Mouse (Mus musculus) hindbrain, embryonic 16.5 days (tissue): ENCODE measurements at regions not wholly inside any gene's neighbourhood (a gene's known extent, or its start where the extent isn't known, plus 50 kb on each side); places are given as distances from the start of the nearest gene placed in this dataset.
"Not testable (repeated sequence)": the region's sequence is repeated elsewhere in the genome, so short reads cannot be mapped to it uniquely, and the experiment has no call there.

ENCODE experiments used
- ATAC-seq: fragments of 200-750 bp; cut with Nextera tagmentation; 2 replicates; pipeline ENCODE4 v1.8.0; 2017; ENCODE audit warnings: moderate TSS enrichment, moderate library complexity
- H3K27ac ChIP-seq: fragments of 300-500 bp; sonication (generic); 2 replicates; pipeline ENCODE4 v1.5.1; 2014; ENCODE audit warnings: low read depth, mild to moderate bottlenecking, control low read depth, low read length, moderate library complexity
- H3K27me3 ChIP-seq: fragments of 300-500 bp; sonication (generic); replicated peaks from 2 replicates; pipeline ENCODE4 v1.6.1; 2014; ENCODE audit warnings: low read length; ENCODE audit not compliant: control insufficient read depth, insufficient read depth
- H3K36me3 ChIP-seq: fragments of 300-500 bp; sonication (generic); 2 replicates; pipeline ENCODE4 v1.6.1; 2014; ENCODE audit warnings: mild to moderate bottlenecking, low read length, moderate library complexity, mixed read lengths; ENCODE audit not compliant: control insufficient read depth, insufficient read depth
- H3K4me1 ChIP-seq: fragments of 300-500 bp; sonication (generic); 2 replicates; pipeline ENCODE4 v1.6.1; 2014; ENCODE audit warnings: low read depth, low read length; ENCODE audit not compliant: control insufficient read depth, insufficient read depth
- H3K4me2 ChIP-seq: fragments of 300-500 bp; sonication (generic); 2 replicates; pipeline ENCODE4 v1.6.1; 2014; ENCODE audit warnings: mild to moderate bottlenecking, low read length, control low read depth, moderate library complexity
- H3K4me3 ChIP-seq: fragments of 300-500 bp; sonication (generic); 2 replicates; pipeline ENCODE4 v1.5.1; 2014; ENCODE audit warnings: mild to moderate bottlenecking, low read length, control low read depth, moderate library complexity
- H3K9ac ChIP-seq: fragments of 300-500 bp; sonication (generic); 2 replicates; pipeline ENCODE4 v1.6.1; 2014; ENCODE audit warnings: low read depth, mild to moderate bottlenecking, control low read depth, low read length, moderate library complexity
- H3K9me3 ChIP-seq: fragments of 300-500 bp; sonication (generic); 2 replicates; pipeline ENCODE4 v1.6.1; 2014; ENCODE audit warnings: mild to moderate bottlenecking, low read length, moderate library complexity; ENCODE audit not compliant: control insufficient read depth
- WGBS: fragments of 180-500 bp; shearing (Covaris S2); extraction: QIAGEN DNeasy Blood & Tissue Kit; methylation state at CpG from one replicate; pipeline ENCODE4 v1.1.7; 2014; 5-methylcytosine and 5-hydroxymethylcytosine counted together

DNA sequence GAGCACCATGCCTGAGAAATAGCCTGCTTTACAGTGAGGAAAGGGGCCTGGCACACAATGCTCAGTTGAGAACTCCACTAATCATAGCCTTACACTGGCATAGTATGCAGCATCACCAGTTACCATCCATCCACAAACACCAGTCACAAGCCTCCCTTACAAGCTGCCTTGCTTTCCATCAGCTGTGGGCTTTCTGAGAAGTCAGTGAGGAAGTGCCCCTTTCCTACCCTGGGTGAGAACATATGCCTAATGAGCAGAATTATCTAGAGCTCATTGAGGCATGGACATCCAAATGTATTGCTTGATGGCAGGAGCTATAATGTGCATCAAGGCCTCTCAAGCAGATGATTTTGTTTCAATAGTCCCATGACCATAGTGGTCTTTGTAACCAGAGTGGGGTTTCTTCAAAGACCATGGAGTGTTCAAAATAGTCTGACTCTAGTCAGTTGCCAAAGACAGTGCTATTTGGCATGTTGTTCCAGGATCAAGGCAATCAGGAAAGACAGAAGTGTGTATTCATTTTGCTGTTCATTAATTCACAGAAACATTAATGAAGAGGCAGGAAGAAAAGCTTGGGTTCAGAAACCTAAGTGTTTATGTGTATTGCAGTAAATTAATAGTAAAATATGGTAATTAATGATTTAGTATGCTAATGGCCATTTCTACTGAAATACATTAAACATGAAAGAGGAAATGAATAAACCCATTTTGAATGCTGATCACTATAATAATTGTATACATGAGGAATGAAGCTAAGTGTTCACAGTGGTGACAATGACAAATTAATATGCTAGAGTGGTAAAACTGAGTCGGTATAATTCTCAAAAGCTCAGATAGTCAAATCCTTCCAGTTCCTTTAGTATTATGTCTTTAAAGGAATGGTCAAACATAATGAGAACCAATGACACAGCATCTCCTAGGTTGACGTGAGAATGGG is 184.2 kb upstream of the Ugt8a start:
- Histone ChIP-seq H3K4me2 (no peak overlapping the region), H3K9me3 (no peaks in the 10 kb centered on the region), H3K4me1 (no peaks in the 10 kb centered on the region), H3K9ac (no peak overlapping the region), H3K27me3 (no peaks in the 10 kb centered on the region), H3K27ac (no peak overlapping the region), H3K36me3 (no peaks in the 10 kb centered on the region), H3K4me3 (no peak overlapping the region)
- no peak for ATAC-seq
- WGBS, result 79% methylated on average over 2 of the region's 2 CpGs

DNA sequence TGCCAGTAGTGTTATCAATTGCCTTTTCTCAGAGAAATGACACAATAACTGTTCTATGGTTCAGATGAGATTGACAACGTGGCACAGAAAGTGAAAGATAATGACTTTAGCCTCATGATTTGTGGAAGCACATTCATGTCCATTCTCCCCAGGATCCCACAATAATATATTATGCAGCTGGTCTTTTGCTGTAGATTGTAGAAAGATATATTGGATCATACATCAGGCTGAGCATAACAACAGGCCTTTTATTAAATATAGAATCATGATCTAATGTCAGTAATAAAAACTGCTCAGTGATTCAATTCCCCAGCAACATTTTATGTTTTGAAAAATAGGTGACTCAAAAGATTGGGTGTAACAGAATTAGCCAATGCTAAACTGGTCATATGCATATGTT is 196.9 kb upstream of the Arsj start:
- no peaks in the 10 kb centered on the region for H3K36me3 ChIP-seq
- no peaks in the 10 kb centered on the region for H3K9me3 ChIP-seq
- H3K9ac ChIP-seq, result no peak overlapping the region
- H3K27ac ChIP-seq, result no peak overlapping the region
- WGBS, result 65% methylated on average over 1 of the region's 1 CpGs
- H3K4me2 ChIP-seq, result no peak overlapping the region
- no peaks in the 10 kb centered on the region for H3K27me3 ChIP-seq
- ATAC-seq, result no peak
- no peak overlapping the region for H3K4me3 ChIP-seq
- H3K4me1 ChIP-seq, result no peaks in the 10 kb centered on the region

DNA sequence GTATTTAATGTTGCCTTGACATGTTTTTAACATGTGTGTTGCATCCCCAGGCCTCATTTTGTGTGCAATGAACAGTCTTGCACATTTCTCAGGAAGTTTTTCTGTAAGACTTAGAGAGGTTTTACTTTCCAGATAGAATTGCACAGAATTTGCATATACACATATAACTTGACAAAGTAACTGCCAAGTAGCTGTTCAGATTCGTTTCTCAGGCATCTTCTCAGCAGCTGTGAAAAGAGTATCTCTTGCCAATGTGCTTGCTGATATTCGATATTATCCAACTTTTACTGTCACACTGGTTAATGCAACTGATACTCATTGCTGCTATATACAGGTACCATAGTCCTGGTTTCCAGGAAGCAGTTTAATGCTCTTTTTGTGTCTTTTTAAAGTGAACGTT is 154.5 kb upstream of the Arsj start:
- Histone ChIP-seq H3K4me3 (no peak overlapping the region), H3K9me3 (no peaks in the 10 kb centered on the region), H3K27ac (no peak overlapping the region), H3K36me3 (no peaks in the 10 kb centered on the region), H3K4me1 (no peaks in the 10 kb centered on the region; the same call in 1 of the 2 replicates), H3K9ac (no peak overlapping the region), H3K4me2 (no peak overlapping the region), H3K27me3 (no peaks in the 10 kb centered on the region)
- no peak for ATAC-seq
- 70% methylated on average over 3 of the region's 3 CpGs for WGBS

DNA sequence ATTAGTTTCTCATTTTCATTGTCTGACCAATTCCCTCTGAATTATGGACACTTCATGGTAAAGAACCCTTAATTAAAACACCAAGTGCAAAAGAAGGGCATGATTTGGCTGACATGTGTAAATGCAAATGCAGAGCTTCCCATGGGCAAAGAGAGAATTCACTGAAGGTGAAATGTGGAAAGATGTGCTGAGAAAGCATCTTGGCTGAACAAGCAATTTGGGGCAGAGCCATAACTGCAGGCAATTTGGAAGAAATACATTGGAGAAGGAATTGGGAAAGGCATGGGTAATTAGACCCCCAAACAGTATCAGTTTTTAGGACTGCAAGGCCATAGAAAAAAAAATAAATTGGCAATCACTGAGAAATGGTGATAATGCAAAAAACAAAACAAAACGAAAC is 153.3 kb upstream of the Arsj start:
- H3K36me3 ChIP-seq, result no peaks in the 10 kb centered on the region
- H3K27me3 ChIP-seq, result no peaks in the 10 kb centered on the region
- no peak overlapping the region for H3K9ac ChIP-seq
- no peaks in the 10 kb centered on the region; the same call in 1 of the 2 replicates for H3K4me1 ChIP-seq
- H3K4me3 ChIP-seq, result no peak overlapping the region
- no peak for ATAC-seq
- H3K27ac ChIP-seq, result no peak overlapping the region
- WGBS, result 73% methylated on average over 1 of the region's 1 CpGs
- H3K4me2 ChIP-seq, result no peak overlapping the region
- no peaks in the 10 kb centered on the region for H3K9me3 ChIP-seq

DNA sequence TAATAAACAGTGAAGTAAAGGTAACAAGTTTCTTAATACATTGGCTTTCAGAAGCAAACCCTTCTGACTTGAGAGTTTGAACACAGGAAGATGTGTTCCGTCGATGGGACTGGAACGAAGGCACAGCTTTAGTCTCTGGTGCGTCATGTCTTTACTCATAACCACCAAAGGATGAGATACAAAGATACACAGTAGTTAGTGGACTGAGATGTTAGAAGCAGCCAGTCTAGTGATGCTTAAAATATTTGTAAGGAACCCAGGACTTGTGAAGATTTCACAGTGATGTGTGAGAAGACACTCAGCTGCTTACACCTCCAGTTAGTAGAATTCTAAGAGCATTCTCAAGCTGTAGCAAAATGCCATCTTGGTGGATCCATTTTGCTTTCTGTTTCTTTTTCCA is 135.9 kb upstream of the Arsj start:
- no peak overlapping the region for H3K9ac ChIP-seq
- no peaks in the 10 kb centered on the region for H3K36me3 ChIP-seq
- no peaks in the 10 kb centered on the region for H3K27me3 ChIP-seq
- no peak overlapping the region for H3K27ac ChIP-seq
- H3K9me3 ChIP-seq, result no peaks in the 10 kb centered on the region
- H3K4me2 ChIP-seq, result no peak overlapping the region
- no peak for ATAC-seq
- H3K4me3 ChIP-seq, result no peak overlapping the region
- 92% methylated on average over 4 of the region's 4 CpGs for WGBS
- no peaks in the 10 kb centered on the region for H3K4me1 ChIP-seq

DNA sequence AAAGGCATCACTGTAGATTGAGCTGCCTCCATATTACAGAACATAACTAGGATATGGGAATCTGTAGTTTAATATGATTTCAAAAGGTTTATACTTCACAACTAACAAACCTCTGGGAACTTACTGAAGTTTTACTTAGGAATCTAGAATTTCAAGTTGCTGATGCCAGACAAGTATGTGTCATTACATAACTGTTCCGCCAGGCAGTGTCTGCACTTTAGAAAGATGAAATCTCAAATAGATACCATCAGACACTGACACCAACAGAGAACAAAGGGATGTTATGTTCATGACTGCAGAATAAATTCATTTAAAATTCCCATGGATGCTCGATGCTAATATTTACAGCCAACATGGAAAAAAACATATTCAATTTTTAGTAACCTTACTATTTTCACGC is 117.7 kb upstream of the Arsj start:
- no peak for ATAC-seq
- H3K27me3 ChIP-seq, result no peaks in the 10 kb centered on the region
- no peak overlapping the region for H3K4me2 ChIP-seq
- WGBS, result 90% methylated on average over 3 of the region's 3 CpGs
- H3K9ac ChIP-seq, result no peak overlapping the region
- H3K27ac ChIP-seq, result no peak overlapping the region
- H3K4me1 ChIP-seq, result no peaks in the 10 kb centered on the region
- H3K9me3 ChIP-seq, result no peaks in the 10 kb centered on the region
- H3K4me3 ChIP-seq, result no peak overlapping the region
- no peaks in the 10 kb centered on the region for H3K36me3 ChIP-seq

DNA sequence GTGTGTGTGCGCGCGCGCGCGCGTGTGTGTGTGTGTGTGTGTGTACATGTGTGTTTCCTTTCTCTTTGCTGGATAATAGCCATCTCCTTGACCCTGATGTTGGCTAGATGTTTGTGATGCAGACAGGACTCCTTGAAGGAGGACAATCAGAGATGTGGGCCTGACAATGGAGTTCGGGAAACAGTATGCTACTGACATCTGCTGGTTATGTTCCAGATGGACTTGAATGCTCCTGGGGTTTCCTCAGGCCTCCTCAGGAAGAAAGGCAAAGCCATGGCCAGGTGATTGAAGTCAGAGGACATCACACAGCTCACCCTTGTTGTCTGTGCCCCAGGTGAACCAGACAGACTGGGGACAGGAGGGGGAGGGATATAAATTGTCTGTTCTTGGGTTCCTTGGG is 102.2 kb upstream of the Arsj start:
- H3K4me3 ChIP-seq, result no peak overlapping the region
- H3K4me2 ChIP-seq, result no peak overlapping the region
- WGBS, result 65% methylated on average over 8 of the region's 8 CpGs
- no peak for ATAC-seq
- H3K4me1 ChIP-seq, result no peaks in the 10 kb centered on the region
- H3K9ac ChIP-seq, result no peak overlapping the region
- no peaks in the 10 kb centered on the region for H3K27me3 ChIP-seq
- H3K27ac ChIP-seq, result no peak overlapping the region
- no peaks in the 10 kb centered on the region for H3K9me3 ChIP-seq
- H3K36me3 ChIP-seq, result no peaks in the 10 kb centered on the region

DNA sequence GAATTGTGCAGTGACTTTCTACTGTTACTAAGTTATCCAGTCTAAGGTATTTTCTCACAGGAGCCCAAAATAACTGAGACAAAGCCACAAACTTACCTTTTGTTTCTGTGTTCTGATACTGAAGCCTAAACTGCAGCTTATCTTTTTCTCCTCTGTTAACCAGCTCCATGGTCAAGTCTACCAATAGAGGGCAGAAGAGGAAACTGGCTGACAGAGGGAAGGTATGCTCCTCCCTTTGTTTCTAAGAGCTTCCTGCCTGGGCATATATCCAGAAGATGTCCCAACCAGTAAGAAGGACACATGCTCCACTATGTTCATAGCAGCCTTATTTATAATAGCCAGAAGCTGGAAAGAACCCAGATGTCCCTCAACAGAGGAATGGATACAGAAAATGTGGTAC is 91.5 kb upstream of the Arsj start:
- not testable (repeated sequence) for H3K4me1 ChIP-seq, H3K36me3 ChIP-seq, H3K9ac ChIP-seq, H3K4me2 ChIP-seq, ATAC-seq, H3K27me3 ChIP-seq, H3K27ac ChIP-seq, H3K9me3 ChIP-seq, H3K4me3 ChIP-seq

DNA sequence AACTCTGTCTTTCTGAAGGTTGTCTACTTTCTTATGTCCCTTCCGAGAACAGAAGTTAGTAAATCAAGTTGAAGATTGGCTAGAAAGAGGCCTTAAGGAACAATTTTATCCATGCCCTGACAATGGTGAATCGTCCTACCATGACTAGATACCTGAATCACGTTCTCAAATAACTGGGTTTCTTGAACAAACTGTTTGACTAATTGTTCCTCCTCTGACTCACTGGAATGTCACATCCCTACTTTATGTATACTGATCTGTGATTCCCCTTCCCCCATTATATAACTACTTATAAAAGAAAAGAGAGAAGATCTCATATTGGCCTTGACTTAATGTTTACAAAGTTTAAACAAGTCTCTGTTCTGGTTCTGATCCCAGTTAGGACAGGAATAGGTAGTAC is 89.9 kb upstream of the Arsj start:
- H3K4me1 ChIP-seq, result no peaks in the 10 kb centered on the region
- H3K4me3 ChIP-seq, result no peak overlapping the region
- H3K27ac ChIP-seq, result no peak overlapping the region
- H3K9ac ChIP-seq, result no peak overlapping the region
- no peak overlapping the region for H3K4me2 ChIP-seq
- no peaks in the 10 kb centered on the region for H3K9me3 ChIP-seq
- no peaks in the 10 kb centered on the region for H3K36me3 ChIP-seq
- ATAC-seq, result no peak
- no peaks in the 10 kb centered on the region for H3K27me3 ChIP-seq
- WGBS, result 91% methylated on average over 3 of the region's 3 CpGs
